Mouse (Mus musculus) heart, adult 11 months (tissue): ENCODE measurements at regions not wholly inside any gene's neighbourhood (a gene's known extent, or its start where the extent isn't known, plus 50 kb on each side); places are given as distances from the start of the nearest gene placed in this dataset.

Experiments used
- DNase-seq: peaks from one replicate; pipeline ENCODE4 v3.0.0; 2022

DNA sequence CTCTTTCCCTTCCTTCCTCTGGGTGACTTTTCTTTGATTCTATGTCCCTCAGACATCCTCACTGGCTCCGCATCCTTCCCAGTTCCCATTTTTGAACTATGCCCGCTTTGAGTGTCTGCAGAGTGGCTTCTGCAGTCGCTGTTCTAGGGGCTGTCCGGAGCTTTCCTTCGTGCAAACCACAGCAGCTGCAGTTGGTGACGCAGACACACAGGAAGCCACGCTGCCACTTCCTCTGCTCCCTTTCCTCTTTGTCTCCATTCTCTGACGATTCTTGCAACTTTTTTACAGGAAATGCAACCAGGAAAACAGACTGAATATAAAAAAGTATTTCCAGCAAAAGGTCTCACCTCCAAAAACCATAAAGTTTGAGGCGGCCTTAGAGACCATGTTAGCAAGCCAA lies 191.0 kb upstream of the Tgfbr2 start:
- peak; percentile 98 for DNase-seq

GRCm38 (mm10) chr9:116365701-116366100 lies 190.5 kb upstream of the Tgfbr2 start:
- DNase-seq, result no peak

GRCm38 (mm10) chr9:116365016-116365685 lies 190.0 kb upstream of the Tgfbr2 start:
- DNase-seq, result no peak

- no peak for DNase-seq
Observed at GRCm38 (mm10) chr9:116361092-116361491, 185.9 kb upstream of the Tgfbr2 start.

DNA sequence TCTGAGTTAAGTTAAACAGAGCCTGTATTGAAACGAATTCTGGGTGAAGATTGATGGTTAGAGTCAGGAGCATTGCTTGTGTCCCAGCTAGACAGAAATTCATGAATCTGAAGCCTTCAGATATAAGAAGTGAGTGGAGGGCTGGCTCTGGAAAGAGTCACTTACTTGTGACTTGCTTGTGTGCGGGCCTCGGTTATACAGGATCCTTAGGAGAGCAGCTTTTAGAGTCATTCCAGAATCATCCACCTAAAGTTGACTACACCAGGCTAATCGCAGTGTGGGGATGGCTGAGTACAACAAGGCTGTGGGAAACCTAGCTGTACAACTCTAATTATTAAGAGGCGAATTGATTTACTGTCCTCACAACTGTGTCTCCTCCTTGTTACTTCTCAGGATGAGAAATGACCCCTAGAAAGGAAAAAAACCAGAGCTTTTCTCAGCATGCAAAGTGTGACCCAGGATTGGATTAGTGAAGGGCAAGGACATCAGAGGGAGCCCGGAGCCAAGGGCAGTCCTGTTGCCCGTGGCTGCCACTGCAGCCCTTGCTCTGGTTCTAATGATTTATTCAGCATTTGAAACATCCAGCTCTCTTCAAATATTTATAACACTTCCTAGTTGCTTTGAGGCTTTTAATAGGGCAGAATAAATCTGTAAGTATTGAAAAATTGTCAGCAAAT lies 179.0 kb upstream of the Tgfbr2 start:
- DNase-seq, result peak; percentile 63

DNA sequence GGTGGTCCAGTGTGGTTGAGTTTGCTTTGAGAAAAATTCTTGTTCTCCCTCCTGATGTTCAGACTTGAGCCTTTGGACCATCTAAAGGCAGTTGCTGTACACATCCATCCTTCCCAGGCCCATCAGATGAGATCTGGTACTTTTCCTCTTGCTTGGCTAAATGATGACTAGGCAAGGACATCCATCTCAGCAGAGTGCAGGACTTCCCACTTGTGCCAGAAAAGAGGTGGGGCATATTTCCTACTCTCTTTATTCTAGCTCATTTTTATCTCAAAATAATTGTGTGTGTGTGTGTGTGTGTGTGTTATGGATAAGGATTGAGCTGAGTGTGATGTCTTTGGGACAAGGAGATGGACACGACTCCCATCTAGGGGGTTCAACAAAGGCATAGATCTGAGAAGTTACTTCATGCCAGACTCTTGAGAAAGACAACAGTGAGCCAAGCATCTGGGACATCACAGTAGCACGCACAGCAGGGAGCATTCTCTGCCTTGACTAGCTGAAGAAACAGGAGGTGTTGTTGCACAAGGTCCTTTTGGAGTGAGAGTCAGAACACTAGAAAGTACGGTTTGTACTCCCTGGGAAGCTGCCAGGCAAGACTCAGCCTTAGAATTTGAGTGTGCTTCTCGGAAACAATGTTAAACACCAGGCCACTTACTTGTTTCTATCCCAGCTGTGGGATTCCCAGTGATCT lies 177.8 kb upstream of the Tgfbr2 start:
- DNase-seq, result peak; percentile 97

GRCm38 (mm10) chr9:116350804-116351547 lies 175.8 kb upstream of the Tgfbr2 start:
- DNase-seq, result peak; percentile 87

DNA sequence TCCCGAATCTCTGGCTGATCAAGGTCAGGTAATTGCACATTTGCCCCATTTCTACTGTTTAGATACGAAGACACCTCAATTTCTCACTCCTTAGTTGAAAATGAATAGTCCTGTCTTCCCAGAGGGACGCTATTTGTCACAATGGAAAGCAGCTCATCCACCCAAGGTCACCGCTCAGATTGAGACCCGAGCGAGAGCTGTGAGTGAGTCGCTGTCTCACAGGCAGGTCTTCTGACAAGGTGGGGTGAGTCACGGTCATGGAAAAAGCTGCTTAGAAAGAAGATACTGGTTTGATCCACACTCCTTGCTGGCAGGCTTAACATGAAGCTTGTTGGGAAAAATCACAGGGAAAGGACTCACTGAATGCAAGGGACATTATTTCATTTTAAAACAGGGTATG lies 171.9 kb upstream of the Tgfbr2 start:
- DNase-seq, result no peak

- DNase-seq, result no peak
Observed at GRCm38 (mm10) chr9:116346495-116346894, 171.3 kb upstream of the Tgfbr2 start.

DNA sequence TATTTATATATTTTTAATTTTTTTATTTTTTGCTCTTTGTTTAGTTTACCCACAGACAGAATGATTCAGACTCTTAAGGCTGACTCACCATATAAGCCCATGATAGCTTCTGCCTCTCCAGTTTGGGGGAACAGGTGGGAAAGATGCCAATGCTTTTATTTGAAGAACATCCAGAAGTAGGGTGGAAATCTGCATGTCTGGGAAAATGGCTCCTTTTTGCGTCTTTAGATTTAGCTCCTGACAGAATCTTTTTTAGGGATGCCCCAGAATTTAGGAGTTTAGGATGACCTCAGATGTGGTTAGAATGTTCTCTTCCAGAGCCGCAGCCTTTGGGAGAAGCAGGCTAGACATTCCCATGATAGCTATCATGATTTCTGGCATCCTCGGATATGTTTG lies 167.9 kb upstream of the Tgfbr2 start:
- no peak for DNase-seq

GRCm38 (mm10) chr9:116342446-116343085 lies 167.4 kb upstream of the Tgfbr2 start:
- DNase-seq, result peak; percentile 92

GRCm38 (mm10) chr9:116342009-116342408 lies 166.8 kb upstream of the Tgfbr2 start:
- peak; percentile 85 for DNase-seq

DNA sequence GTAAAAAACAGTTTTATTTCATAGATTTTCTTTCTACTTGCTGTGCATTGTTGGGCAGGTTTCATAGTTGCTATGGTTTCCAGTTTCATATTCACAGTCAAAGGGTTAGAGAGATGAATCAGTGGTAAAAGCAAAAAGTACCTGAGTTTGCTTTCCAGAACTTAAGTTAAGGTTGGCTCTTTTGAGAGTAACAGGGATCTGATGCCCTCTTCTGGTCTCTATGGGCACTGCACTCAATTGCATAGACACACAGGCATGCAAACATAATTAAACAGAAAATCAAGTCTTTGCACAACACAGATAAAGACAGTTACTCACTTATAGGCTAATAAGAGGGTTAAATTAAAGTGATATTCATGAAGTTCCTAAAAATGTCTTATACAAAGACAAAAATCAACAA lies 165.8 kb upstream of the Tgfbr2 start:
- DNase-seq, result no peak

DNA sequence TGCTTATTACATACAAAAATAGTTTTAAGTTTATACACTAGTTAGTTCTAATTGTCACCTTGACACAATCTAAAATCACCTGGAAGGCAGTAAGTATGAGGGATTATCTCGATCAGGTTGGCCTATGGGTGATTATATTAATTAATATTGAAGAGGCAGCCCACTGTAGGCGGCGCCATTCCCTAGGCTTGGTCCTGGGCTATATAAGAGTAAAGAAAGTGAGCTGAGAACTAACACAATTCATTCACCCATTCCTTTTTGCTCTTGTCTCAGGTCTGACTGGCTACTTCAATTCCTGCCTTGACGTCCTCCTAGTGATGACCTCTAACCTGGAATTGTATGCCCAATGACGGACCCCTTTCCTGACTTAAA lies 163.6 kb upstream of the Tgfbr2 start:
- peak; percentile 74 for DNase-seq

GRCm38 (mm10) chr9:116338093-116338728 lies 163.1 kb upstream of the Tgfbr2 start:
- peak; percentile 89 for DNase-seq

- peak; percentile 73 for DNase-seq
Observed at GRCm38 (mm10) chr9:116337446-116338010, 162.4 kb upstream of the Tgfbr2 start.

- DNase-seq, result peak; percentile 57
Observed at GRCm38 (mm10) chr9:116335561-116336478, 160.7 kb upstream of the Tgfbr2 start.

- peak; percentile 87 for DNase-seq
Observed at GRCm38 (mm10) chr9:116333956-116334463, 158.8 kb upstream of the Tgfbr2 start.

- DNase-seq, result peak; percentile 29
Observed at GRCm38 (mm10) chr9:116332485-116333118, 157.4 kb upstream of the Tgfbr2 start.

DNA sequence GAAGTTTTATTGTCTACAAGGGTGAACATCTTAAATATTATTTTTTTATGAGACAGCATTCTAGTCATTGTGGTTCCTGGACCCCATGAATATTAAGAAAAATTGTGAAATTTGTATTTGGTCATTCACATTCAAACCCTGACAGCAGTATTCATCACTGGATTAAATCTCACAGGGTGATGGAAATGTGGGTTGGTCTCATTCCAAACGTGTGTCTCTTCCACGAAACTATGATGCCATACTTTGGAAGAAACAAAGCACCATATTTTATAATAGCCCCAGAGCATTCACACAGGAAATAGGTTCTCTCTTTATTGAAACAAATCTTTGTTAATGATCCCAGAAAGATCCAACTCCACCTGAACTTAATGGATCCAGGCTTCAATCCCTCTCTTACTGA lies 156.2 kb upstream of the Tgfbr2 start:
- DNase-seq, result no peak
